Mouse (Mus musculus) neural tube, embryonic 12.5 days (tissue): ENCODE data around the gene Flad1. TPM values are rescaled to one million over a fixed set of nuclear protein-coding genes. Genes with fewer than 3 reads are reported as not detected.

Experiments
- ATAC-seq: fragments of 200-750 bp; cut with Nextera tagmentation; 2 replicates; pipeline ENCODE4 v1.8.0; 2017; ENCODE audit warnings: low read depth, mild to moderate bottlenecking, moderate TSS enrichment, moderate library complexity; ENCODE audit not compliant: low FRiP score
- H3K27ac ChIP-seq: fragments of 300-500 bp; sonication (generic); 2 replicates; pipeline ENCODE4 v1.5.1; 2016
- H3K27me3 ChIP-seq: fragments of 300-500 bp; sonication (generic); replicated peaks from 2 replicates; pipeline ENCODE4 v1.6.1; 2016; ENCODE audit warnings: mild to moderate bottlenecking
- H3K36me3 ChIP-seq: fragments of 300-500 bp; sonication (generic); 2 replicates; pipeline ENCODE4 v1.6.1; 2016; ENCODE audit warnings: mild to moderate bottlenecking
- H3K4me1 ChIP-seq: fragments of 300-500 bp; sonication (generic); 2 replicates; pipeline ENCODE4 v1.6.1; 2016
- H3K4me2 ChIP-seq: fragments of 300-500 bp; sonication (generic); replicated peaks from 2 replicates; pipeline ENCODE4 v1.6.1; 2016; ENCODE audit warnings: mild to moderate bottlenecking
- H3K4me3 ChIP-seq: fragments of 300-500 bp; sonication (generic); 2 replicates; pipeline ENCODE4 v1.5.1; 2016
- H3K9ac ChIP-seq: fragments of 300-500 bp; sonication (generic); 2 replicates; pipeline ENCODE4 v1.6.1; 2016; ENCODE audit warnings: mild to moderate bottlenecking
- H3K9me3 ChIP-seq: fragments of 300-500 bp; sonication (generic); 2 replicates; pipeline ENCODE4 v1.6.1; 2016; ENCODE audit warnings: mild to moderate bottlenecking
- WGBS: fragments of 180-500 bp; shearing (Covaris S2); methylation state at CpG from one replicate; pipeline ENCODE4 v1.1.7; 2016; 5-methylcytosine and 5-hydroxymethylcytosine counted together
- polyA plus RNA-seq: library from polyadenylated mRNA; unstranded; fragments of >200 nt; fragmentation: Nextera tagmentation; extraction: Ambion mirVana; gene quantifications from 2 replicates; pipeline ENCODE4 v1.2.1, GENCODE M21; 2016

Gene Flad1
- polyA plus RNA-seq, 1 experiment from 2014 or later = 33.4 TPM

DNA sequence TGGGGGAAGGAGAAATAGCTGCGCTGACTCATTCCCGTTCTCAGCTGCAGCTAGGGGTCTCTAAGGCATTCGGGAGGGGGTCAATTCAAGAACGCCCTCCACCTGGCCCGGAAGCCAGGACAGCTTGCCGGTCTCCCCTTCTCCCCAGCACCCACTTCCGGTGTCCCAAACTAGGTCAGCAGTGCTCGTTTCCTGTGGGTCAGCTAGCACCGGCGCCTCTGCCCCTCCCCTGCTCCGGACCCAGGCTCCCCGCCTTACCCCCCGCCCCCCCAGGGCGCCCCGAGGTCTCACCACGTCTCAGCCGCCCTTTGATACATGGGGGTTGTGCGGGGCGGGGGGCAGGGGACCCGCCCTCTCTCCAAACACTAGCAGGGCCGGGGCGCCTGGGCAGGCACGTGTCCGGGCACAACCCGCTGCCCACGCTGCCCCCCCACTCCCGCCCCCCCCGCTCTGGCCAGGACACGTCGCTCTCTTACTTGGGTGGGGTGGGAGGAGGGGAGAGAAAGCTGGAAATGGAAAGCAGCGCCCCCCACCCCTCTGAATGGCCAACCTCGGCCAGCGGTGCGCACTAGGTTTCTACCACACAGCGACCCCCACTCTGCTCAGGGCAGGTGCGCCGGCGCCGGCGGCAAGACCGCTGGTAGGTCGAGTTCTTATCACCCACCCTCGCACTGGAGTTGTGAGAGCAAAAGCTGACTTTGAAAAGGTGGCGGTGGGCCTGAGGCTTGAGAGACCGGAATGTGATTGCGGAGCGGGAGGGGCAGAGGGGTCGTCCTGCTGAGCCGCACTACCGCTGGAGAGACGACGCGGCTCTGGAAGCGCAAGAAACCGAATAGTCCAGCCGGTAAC lies 19.8 kb downstream of the Flad1 start:
- Histone ChIP-seq H3K9me3 (no peaks in the 10 kb centered on the region), H3K36me3 (no peaks in the 10 kb centered on the region), H3K9ac (peak overlapping the region; percentile 69), H3K4me1 (peaks cover 60% of the 10 kb centered on the region), H3K27me3 (peaks cover 22% of the 10 kb centered on the region), H3K4me2 (peak overlapping the region; percentile 100), H3K27ac (no peak overlapping the region), H3K4me3 (peak overlapping the region; percentile 50)
- ATAC-seq = no peak
- WGBS = 1% methylated on average over 56 of the region's 56 CpGs

DNA sequence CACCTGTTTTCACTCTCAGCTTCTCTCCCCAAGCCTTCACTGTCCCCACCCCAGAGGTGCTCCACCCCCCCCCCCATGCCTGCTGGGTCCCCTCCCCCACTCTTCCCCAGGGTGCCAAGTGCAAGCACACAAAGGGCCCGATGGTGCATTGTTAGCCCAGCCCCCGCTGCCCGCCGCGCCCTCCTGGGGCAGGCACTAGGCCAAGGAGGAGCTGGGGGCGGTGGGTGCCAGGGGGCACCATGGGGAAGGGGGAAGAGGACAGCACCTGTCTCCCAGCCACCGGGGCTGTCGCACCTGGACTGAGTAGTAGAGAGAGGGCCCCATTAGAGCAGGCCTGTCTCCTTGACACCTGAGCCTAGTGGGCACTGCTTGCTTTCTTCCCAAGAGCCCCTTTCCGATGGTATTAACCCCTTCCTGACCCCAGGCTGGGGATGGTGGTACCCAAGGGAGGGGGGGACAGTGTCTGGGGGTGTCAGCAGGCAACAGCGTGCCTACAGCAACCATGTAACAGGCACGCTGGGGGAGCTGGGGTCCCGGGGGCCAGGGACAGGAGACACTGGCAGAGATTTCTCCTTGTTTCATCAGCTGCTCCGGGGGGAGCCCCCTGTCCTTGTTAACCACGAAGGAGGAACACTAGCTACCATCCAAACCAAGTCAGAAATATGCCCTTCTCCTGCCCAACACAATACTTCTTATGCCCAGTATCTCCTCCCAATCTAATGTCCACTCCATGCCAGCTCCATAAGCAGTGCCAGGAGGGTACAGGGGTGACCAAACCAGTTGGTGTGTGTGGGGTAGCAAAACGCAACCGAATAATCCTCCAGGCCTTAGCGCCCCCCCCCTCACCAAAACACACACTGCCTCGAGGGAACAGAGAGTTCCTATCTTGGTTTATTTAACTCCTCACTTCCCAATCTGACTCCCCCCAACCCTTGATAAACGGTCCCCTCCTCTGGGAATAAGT lies 20.7 kb downstream of the Flad1 start:
- no peak for ATAC-seq
- Histone ChIP-seq H3K9me3 (no peaks in the 10 kb centered on the region), H3K27ac (no peak overlapping the region), H3K36me3 (no peaks in the 10 kb centered on the region), H3K9ac (peak overlapping the region; percentile 69), H3K4me1 (peaks cover 57% of the 10 kb centered on the region), H3K4me2 (peak overlapping the region; percentile 100), H3K27me3 (peaks cover 19% of the 10 kb centered on the region), H3K4me3 (peak overlapping the region; percentile 50)
- 15% methylated on average over 19 of the region's 19 CpGs for WGBS

DNA sequence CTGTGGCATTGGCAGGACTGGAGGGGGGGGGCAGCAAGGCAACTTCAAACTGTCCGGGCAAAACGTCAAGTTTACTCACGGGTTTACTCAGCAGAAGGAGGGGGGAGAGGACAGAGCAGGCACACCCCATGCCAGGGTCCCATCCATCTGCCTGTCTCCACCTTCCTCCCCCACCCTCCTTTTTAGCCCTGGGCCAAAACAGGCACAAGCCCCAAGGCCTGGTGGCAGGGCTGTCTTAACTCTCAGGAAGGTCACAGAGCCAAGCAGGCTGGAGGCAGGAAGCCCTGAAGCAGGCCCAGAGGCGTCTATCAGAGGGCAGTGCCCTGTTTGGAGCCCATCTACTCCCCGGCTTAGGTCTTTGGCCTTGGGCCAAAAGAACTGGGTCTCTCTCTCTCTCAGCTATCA lies 21.6 kb downstream of the Flad1 start:
- peaks cover 13% of the 10 kb centered on the region for H3K27me3 ChIP-seq
- H3K9ac ChIP-seq = no peak overlapping the region
- no peak for ATAC-seq
- H3K4me3 ChIP-seq = no peak overlapping the region
- H3K36me3 ChIP-seq = no peaks in the 10 kb centered on the region
- H3K9me3 ChIP-seq = no peaks in the 10 kb centered on the region
- no peak overlapping the region for H3K4me2 ChIP-seq
- 57% methylated on average over 5 of the region's 5 CpGs for WGBS
- no peak overlapping the region for H3K27ac ChIP-seq
- H3K4me1 ChIP-seq = peaks cover 50% of the 10 kb centered on the region

DNA sequence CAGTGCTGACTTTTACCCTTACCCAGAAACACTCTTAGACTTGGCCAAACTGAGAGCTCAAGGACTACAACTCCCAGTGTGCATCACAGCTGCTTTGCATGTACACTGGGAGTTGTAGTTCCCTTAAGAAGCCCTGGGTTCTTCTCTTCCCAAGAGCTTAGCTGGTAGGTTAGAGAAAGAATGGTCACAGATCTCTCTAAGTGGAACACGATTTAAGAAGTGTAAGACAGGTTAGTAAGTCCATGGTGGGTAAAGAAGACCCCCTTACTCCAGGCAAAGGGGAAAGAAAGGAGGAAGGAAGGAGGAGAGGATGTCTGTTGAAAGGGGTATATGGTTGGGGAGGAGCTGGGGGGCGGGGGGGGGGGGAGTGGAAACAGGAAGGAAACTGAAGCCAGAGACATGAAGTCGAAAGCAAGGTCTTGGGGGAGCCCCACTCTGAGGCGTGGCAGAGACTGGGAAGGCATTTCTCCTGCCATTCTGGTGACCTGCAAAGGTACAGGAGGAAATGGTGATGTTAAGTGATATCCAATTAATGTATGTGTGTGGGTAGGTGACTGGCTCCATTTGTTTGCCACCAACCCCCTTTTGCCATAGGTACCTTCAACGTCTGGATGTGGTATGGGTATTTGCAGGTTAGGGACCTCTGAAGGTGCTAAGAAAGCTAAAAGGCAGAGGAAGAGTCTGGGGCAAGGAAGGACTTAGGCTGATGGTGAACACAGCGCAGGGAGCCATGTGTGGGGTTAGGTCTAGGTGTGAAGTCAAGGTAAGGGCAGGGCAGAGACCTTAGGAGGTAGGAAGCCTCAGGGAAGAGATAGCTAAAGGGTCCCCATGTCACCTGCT lies 22.5 kb downstream of the Flad1 start:
- Histone ChIP-seq H3K9me3 (no peaks in the 10 kb centered on the region), H3K4me2 (no peak overlapping the region), H3K27ac (no peak overlapping the region), H3K36me3 (no peaks in the 10 kb centered on the region), H3K27me3 (peaks cover 13% of the 10 kb centered on the region), H3K4me3 (no peak overlapping the region), H3K4me1 (peaks cover 40% of the 10 kb centered on the region), H3K9ac (no peak overlapping the region)
- ATAC-seq = no peak
- WGBS = 66% methylated on average over 6 of the region's 6 CpGs

DNA sequence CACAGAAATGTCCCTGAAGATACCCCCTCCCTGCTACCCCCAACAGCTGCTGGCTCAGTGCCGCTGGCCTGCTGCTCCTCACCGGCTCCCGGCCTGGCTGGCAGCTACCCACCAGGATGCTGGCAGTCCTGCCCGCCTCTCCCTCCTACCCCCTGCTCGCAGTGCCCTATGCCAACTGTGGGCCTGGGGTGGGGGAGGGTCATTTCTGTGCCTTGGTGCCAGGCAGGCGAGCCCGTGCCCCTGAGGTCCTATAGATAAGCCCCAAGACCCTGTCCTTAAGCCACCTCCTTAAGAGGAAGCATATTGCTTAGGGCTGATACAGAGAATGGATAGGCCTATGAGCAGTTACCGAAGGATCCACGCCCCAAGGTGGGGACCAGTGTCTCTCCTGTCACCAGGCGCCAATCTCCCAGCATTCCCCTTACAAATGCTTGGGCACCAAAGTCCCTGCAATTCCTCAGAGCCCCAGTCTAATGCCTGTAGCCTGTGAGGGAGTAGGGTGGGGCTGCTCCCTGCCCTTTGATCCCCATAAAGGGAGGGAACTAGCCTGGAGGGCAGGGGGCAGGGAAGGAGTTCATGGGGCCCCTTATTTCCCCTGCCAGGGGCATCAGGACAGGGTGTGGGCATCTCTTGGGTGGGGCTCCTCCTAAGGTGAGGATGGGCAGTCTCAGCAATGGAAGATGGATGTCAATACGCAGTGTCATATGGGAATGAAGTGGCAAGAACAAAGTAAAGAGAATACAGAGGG lies 23.4 kb downstream of the Flad1 start:
- H3K27me3 ChIP-seq = peaks cover 13% of the 10 kb centered on the region
- no peak overlapping the region; the same call in 1 of the 2 replicates for H3K4me2 ChIP-seq
- peaks cover 32% of the 10 kb centered on the region for H3K4me1 ChIP-seq
- 76% methylated on average over 11 of the region's 11 CpGs for WGBS
- no peak overlapping the region for H3K9ac ChIP-seq
- H3K36me3 ChIP-seq = no peaks in the 10 kb centered on the region
- no peak for ATAC-seq
- H3K27ac ChIP-seq = no peak overlapping the region
- no peak overlapping the region for H3K4me3 ChIP-seq
- no peaks in the 10 kb centered on the region for H3K9me3 ChIP-seq

DNA sequence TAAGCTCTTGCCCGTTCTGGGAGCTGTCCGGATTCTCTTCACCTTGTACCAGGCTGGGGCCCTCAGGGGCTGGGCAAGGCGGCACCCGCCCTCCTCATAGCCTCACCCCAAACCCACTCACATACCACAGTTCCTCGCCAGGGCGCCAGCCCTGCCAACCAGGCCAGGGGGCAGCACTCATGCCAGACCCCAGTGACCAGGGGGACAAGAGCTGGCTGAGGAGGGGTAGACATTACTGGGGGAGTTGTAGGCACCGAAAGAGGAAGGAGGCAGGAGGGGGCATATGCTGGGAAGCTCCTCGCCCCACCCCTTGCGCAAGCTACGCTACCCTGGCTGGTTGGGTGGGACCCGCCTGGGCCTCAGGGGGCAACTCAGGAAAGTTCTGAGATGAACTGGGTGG lies 24.0 kb downstream of the Flad1 start:
- WGBS = 75% methylated on average over 11 of the region's 11 CpGs
- no peaks in the 10 kb centered on the region for H3K9me3 ChIP-seq

DNA sequence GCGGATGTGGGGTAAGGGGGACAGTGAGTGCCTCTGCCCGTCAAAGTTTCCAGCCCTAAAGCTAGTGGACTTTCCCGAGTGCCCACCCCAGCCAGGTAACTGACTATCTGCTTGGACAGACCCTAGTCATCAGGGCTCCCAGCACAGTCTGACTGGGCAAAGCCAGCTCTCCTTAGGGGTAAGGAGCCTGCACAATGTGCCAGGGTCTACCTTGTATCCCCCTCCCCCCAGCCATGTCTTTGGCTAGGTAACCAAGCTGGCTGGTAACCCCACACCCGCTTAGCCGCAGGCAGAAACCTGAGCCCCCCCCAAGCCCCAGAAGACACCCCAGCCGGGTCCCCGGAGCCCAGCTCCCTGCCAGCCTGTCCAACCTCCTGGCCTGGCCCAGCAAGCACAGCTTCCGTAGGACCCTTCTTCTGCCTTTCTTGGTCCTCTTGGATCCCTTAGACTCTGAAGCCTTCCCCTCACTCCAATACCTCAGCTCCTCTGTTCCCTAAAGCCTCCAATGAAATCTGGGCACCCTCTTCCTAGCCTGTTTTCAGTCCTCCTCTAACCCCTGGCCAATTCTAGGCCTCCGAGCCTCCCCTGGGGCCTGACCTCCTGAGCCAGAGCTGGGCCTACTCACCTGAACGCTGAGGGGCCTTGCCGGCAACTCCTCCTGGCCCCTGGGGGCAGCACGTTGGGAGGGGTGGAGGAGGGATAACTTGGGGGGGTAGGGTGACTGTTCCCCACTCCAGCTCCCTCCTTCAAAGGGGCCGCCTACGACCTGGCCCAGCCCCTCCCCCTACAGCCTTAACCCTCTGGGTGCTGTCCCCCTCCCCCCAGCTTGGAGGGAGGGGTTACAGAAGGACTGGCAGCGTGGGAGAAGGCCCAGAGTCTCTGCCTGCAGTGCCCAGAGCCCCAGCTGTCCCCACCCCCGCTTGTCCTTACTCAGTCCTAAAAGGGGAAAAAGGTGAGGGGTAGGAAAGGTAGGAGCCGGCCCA lies 24.9 kb downstream of the Flad1 start:
- ATAC-seq = no peak
- no peaks in the 10 kb centered on the region; the same call in none of the 2 replicates for H3K27me3 ChIP-seq
- peaks cover 16% of the 10 kb centered on the region for H3K4me1 ChIP-seq
- H3K27ac ChIP-seq = no peak overlapping the region
- H3K9me3 ChIP-seq = no peaks in the 10 kb centered on the region
- WGBS = 58% methylated on average over 17 of the region's 17 CpGs
- no peak overlapping the region for H3K9ac ChIP-seq
- no peak overlapping the region for H3K4me3 ChIP-seq
- no peaks in the 10 kb centered on the region for H3K36me3 ChIP-seq
- no peak overlapping the region for H3K4me2 ChIP-seq

More for the DNA sequence above, 24.0 kb downstream of the Flad1 start:
- Histone ChIP-seq H3K27me3 (peaks cover 8% of the 10 kb centered on the region), H3K4me2 (no peak overlapping the region; the same call in 1 of the 2 replicates), H3K4me3 (no peak overlapping the region), H3K9ac (no peak overlapping the region), H3K36me3 (no peaks in the 10 kb centered on the region), H3K4me1 (peaks cover 25% of the 10 kb centered on the region), H3K27ac (no peak overlapping the region)
- ATAC-seq = no peak

DNA sequence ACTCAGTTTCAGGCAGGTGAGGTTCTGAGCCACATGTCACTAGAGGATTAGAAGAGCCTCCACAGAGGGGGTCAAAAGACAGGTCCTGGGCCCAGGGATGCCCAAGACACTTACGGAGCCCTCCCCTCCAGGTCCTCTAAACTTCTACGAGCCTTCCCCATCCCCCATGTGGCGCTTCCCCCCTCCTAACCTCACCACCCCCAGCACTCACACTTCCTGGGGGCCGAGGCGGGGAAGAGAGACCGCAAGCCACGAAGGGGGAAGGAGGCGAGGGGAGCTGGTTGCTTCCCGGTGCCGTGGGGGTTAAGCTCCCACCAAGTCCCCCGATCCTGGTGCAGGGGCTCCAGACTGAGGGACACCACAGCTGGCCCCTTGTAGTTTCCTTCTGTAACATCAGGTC lies 26.2 kb downstream of the Flad1 start:
- 56% methylated on average over 10 of the region's 11 CpGs for WGBS
- Histone ChIP-seq H3K9me3 (no peaks in the 10 kb centered on the region), H3K9ac (no peak overlapping the region), H3K27ac (no peak overlapping the region), H3K4me3 (no peak overlapping the region), H3K36me3 (no peaks in the 10 kb centered on the region), H3K4me1 (peaks cover 3% of the 10 kb centered on the region; the same call in 1 of the 2 replicates), H3K4me2 (no peak overlapping the region), H3K27me3 (no peaks in the 10 kb centered on the region)
- ATAC-seq = no peak

DNA sequence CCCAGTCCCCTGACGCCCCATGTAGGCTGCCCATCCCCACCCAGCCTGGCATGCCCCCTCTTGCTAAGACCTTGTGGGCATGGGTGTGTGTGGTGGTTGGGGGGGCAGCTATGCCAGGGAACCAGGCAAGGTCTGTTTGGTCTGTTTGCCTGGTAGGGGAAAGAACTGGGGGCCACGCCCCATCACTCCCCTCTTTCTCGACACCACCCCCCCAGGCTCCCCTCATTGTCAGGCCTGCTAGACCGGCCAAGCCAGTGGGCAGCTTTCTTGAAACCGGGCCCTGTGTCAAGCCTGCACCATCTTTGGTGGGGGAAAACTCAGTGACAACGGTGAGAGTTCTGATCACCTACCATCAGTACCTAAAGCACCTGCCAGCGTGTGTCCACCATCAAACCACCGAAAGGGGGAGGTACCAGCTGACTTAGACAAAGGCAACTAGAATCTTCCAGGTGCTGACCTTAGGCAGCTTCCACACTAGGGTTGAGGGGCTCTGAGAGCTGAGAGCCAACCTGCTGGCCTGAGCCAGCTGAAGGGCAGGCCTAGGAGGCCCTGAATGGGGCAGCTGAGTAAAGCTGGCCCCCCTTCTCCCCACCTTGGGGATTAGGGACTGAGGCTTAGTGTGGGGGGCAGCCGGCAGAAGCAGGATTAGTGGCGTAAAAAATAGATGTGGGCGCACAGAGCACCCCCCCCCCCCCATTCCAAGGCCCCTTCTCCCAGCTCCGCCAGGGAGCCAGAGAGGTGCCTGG lies 27.2 kb downstream of the Flad1 start:
- H3K4me3 ChIP-seq = no peak overlapping the region
- H3K9ac ChIP-seq = no peak overlapping the region
- H3K36me3 ChIP-seq = no peaks in the 10 kb centered on the region
- no peak overlapping the region for H3K4me2 ChIP-seq
- H3K9me3 ChIP-seq = no peaks in the 10 kb centered on the region
- no peaks in the 10 kb centered on the region for H3K27me3 ChIP-seq
- no peak overlapping the region for H3K27ac ChIP-seq
- 78% methylated on average over 12 of the region's 12 CpGs for WGBS
- no peak for ATAC-seq
- H3K4me1 ChIP-seq = no peaks in the 10 kb centered on the region; the same call in 1 of the 2 replicates
